Mouse (Mus musculus) monocyte, adult 2 months (primary cell): Measurements from ENCODE around the gene Slc15a1.

Experiments used
- DNase-seq, 2 experiments: peaks; one replicate each; pipeline ENCODE4 v3.0.0; 2022; ENCODE audit warnings: low spot score in 2 of 2, low read depth in 1 of 2

Gene Slc15a1

DNA sequence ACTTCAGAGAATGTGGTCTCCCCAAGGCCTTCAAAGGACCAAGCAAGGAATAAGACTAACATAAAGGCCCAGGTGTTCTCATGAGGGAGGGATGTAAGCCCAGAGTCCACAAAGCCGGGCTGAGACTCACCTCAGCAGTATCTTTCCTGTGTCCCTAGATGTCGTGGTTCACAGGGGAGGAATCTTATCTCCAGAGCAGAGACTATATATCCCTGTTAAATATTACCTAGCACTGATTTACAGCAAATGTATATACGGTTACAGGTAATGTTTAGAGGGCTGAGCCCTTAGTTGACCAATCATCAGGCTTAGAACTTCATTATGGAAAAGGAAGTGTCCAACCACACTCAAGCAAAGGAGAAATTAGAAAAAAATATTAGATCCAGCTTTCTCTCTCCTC lies 11.3 kb downstream of the Slc15a1 start:
- DNase-seq, result no peak

DNA sequence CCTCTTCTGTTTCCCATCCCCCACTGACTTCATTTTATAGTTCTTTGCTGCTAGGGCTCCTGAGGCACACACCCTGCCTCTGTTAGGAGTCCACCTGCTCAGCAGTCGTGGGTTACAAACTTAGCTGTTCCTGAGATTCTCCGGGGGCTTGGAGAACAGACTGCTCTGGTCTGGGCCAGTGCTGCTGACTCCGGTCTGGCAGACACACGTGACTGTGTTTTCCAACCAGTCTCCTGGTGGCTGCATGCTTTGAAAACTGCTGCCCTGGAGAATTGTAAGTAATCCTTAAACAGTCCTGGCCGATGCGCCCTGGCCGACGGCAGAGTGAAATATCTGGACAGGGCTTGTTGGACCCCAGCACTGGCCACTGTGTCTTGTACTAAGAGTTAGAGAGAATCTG lies 12.7 kb downstream of the Slc15a1 start:
- DNase-seq, result no peak

DNA sequence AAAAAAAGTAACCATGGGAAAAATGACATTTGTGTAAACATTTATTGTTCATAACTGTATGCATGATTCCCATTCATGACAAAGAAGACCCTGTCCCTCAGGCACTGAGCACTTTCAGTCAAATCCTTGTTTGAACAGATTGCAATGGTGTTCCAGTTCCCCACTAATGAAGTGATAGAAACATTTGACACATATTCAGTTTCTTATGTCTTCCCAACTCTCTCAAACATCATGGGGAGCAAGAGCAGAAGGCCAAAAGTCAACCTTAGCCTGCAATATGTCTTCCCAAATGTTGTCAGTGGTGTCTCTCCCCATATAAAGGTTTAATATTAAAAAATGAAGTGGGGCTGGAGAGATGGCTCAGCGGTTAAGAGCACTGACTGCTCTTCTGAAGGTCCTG lies 19.3 kb downstream of the Slc15a1 start:
- DNase-seq, result no peak

DNA sequence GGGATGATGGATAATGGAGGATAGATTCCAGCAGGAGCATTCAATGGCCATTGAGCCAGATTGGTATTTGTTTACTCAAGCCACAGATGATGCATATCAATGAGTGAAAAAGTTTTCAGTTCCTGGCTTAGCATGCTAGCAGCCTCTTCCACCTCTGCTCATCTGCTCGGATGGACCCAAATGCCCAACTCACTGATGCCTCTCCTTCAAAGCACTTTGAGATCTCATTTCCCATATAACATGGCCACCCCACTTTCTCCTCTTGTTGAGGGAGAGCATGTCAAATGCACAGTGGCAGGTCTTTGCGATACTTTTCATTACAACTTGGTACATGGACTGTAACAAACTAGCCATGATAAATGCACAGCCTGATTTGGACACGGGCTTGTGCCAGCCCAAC lies 20.6 kb downstream of the Slc15a1 start:
- DNase-seq, result no peak

DNA sequence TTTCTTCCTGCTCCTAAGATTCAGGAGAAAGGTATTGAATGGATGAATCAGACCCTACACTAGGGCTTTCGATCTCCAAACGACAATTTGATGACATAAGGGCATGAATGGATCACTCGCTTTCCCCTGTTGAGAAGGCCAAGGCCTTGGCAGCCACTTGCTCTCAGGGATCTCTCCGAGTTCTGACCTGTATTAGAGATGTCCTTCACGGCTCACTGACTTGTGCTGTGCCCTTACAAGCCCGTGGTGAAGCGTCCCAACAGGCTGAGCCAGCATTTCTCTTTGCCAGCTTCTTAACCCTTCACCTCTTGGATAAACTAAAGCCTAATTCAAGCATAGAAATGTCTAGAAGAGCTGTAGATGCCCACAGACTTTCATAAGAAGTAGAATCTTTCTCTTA lies 22.9 kb downstream of the Slc15a1 start:
- DNase-seq, result no peak

DNA sequence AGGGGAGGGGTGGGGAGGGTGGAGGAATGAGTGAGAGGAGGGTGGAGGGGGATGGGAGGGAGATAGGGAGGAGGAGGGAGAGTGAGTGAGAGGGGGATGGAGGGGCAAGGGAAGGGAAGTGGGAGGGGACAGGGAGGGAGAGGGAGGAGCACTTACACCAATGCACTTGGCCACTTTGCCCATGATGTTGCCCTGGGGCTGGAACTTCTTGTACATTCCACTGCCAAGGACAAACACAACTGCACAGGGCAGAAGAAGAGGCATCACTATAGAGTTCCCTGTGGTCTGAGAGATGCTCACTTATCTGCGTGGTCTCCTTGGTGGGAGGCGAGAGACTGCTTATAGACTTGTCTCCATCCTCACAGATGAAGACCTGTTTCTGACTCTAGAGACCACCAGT lies 23.5 kb downstream of the Slc15a1 start:
- no peak for DNase-seq

DNA sequence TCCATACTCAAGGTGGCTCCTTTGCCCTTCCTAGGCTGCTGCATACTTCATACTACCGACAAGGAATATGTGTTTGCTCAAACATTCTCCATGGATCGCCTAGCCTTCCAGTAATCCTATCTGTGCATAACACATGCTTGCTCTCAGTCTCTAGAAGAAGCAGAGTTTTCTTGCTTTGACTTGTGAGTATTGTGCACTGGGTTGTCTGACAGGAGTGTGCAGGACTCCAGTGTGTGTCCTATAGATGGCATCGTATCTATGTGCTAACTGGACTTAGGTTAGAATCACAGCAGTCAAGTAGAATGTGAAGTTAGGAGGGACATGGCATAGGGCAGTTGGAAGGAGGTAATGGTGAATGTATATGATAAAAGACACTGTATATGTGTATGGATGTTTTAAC lies 26.0 kb downstream of the Slc15a1 start:
- DNase-seq, result no peak

DNA sequence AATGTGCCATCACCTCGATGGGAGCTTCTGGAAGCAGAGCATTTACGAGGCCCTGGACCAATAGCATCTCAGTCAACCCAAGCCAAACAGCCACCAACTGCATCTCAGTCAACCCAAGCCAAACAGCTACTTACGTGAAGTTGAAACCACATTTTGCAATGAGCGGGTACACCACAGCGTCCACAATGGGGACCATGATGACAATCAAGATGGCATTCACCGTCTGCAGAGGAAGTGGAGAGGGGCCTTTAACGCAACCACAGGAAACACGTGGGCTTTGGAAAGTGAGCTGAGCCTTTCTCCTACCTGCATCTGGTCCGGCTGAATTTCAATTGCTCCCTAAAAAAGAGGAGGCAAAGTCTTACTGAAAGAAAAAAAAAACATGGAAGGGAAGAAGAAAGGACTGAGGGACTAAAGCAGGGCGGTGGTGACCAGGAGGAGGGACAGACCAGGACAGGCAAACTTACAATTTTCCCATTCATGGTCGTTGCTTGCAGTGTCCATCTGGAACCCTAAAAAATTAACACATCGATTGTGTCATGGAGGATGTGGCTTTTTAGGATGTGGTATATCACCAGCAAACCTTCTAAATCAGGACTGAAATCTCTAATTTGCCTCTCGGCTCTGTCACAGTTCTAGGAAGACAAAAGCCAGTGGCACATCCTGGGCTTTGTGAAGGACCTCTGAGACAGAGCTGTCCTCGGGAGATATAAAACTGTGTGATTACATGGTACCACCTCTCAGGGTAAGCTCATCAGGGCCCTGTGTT lies 26.9 kb downstream of the Slc15a1 start:
- no peak for DNase-seq

DNA sequence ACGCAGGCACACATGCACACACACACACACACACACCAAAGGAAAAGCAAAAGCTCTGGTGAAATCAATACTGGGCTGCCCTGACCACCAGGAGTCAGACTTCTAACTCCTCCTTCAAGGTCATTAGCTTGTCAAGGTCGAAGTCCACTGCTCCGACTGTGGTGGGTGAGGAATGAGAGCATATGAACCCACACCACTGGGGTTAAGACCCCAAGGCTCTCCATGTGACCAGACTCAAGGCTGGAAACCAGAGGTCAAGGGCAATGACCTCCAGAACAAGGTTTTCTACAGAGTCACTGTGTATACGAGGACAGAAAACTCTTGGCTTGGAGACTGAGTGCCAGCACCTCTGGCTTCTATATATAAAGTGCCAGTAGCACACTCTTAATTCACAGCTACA lies 31.2 kb downstream of the Slc15a1 start:
- DNase-seq, result no peak

DNA sequence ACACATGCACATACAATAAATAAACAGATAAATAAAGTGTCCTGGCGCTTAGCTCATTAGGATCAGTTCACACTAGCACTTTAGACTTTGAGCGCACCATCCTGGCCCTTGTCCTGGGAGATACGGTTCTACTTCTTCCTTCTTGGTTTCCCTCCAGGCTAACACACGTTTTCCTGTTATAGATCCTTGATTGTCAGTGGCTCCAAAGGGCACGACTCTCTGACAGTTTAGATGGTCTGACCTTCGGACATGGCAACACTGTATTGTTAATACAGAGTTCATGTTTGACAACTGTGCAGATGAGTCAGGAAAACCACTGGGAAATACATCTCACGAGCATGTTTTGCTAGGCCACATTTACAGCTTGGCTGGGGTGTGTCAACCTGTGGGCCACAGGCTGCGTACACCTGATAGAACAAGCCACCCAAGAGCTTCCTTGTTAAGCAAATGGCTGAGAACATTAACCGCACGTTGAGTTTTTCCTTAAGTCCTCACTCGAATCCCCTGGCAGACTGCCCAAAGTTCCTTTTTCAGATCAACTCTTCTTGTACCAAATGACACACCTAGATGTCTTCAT lies 33.4 kb downstream of the Slc15a1 start:
- no peak for DNase-seq

DNA sequence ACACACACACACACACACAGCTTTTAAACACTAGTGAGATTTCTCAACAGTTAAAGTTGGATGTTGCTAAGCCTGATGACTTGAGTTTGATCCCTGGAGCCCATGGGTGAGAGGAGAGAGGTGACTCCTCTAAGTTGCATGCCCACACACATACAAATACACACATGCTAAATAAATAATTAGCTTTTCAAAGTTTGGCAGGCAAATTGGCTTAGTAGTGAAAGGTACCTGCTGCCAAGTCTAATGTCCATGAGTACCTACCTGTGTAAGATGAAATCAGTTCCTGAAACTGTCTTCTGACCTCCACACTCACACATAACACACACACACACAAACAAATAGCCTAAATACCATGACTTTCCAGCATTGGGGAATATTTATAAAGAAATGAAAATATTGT lies 35.5 kb downstream of the Slc15a1 start:
- DNase-seq, result no peak

DNA sequence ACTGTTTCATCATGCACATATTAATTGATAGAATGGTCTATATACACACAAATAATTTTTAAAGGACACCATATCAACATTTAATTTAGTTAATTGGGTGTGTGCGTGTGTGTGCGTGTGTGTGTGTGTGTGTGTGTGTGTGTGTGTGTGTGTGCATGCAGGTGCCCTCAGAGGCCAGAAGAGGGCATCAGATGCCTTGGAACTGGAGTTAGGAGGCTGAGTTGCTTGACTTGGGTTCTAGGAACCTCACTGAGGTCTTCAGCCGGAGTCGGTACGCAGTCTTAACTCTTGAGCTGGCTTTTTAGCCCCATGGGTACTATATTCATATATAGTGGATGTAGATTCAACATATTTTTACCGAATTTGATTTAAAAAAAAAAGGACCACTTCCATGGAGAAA lies 37.4 kb downstream of the Slc15a1 start:
- no peak for DNase-seq

DNA sequence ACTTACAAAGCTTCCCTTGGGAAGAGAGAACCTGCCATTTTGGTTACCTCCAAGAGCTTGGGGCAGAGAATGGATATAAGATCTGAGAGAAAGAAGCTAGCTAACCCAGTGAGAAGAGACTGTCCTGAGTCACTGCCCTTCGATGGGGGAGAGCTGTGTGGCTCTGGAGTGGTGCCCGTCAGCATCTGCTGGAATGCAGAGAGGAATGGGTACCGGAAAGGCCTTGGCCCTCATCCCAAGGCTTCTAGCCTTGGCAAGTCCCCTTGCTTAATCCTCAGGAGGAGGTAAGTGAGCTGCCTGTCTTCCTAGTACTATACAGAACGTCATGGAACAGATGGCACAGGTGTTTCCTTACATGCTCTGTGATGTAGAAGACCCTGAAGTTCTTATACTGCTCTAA lies 38.6 kb downstream of the Slc15a1 start:
- no peak for DNase-seq

DNA sequence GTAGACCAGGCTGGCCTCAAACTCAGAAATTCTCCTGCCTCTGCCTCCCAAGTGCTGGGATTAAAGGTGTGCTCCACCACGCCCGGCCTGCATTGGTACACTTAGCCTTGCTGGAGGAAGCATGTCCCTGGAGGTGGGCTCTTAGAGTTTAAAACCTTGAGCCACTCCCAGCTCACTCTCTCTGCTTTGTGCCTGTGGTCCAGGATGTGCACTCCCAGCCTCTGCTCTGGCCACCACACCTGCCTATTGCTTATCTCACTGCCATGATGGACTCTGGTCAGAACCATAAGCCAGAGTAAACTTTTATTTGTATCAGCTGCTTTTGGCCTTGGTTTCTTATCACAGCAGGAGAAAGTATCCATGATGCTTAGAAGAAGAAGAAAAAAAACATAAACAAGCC lies 40.7 kb downstream of the Slc15a1 start:
- no peak for DNase-seq

DNA sequence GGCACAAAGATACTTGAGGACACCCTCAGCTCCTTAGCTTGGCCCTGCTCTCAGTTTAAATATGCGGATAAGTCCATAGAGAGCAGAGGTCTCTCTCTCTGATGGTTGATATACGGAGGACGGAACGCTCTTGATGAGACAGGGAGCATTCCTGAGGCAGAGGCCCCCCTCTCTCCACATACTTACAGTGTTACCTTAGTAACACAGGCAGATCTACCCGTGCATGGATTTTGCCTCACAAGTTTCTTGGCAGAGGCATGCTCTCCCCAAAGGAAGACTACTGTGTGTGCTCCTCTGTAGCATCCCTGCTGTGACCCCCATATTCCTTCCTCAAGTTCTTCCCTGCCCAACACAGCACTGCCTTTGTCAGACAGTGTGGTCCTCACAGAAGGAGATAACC lies 42.3 kb downstream of the Slc15a1 start:
- no peak for DNase-seq

DNA sequence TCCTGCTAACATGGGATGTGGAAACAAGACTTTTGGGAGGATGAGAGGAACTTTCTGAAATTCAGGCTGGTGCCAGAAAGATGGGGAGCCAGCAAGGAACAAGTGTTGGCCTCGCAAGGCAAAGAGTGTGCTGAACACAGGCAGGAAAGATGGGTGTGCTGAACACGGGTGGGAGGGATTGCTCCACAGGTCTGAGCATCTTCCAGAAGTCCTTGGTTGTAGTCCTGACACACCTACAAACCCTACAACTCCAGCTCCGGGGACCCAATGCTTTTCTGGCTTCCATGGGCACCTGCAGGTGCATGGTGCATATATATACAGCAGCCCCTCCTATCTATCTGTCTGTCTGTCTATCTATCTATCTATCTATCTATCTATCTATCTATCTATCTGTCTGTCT lies 44.1 kb downstream of the Slc15a1 start:
- no peak for DNase-seq

DNA sequence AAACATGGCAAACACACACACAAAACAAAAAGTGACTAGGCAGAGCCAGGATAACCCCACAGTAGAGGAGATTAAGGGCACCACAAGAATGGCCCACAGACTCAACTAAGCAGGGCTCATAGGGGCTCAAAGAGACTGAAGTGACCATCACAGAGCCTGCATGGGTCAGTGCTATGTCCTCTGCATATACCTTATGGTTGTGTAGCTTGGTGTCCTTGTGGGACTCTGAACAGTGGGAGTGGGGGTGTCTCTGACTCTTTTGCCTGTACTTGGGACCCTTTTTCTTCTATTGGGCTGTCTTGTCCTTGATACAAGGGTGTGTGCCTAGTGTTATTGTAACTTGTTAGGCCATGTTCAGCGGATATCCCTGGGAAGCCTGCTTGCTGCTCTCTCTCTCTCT lies 46.5 kb downstream of the Slc15a1 start:
- no peak for DNase-seq

DNA sequence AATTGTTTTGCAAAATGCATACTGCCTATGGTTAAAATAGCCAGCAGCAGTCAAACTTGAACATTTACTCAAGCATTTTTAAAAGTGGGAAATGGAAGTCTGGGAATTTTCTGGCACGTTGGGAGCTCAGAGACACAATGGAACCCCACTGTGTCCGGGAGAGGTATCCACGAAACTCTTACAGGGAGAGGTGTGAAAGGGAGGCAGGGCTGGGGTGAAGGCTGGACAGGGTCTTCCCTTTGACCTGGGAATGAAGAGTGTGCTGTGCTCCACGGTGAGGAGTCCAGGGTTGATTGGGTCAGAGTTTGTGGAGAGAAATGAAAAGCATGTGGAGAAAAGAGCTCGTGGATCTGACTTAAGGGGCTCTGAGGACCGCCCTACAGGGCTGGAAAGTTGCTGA lies 47.5 kb downstream of the Slc15a1 start:
- DNase-seq, result no peak

DNA sequence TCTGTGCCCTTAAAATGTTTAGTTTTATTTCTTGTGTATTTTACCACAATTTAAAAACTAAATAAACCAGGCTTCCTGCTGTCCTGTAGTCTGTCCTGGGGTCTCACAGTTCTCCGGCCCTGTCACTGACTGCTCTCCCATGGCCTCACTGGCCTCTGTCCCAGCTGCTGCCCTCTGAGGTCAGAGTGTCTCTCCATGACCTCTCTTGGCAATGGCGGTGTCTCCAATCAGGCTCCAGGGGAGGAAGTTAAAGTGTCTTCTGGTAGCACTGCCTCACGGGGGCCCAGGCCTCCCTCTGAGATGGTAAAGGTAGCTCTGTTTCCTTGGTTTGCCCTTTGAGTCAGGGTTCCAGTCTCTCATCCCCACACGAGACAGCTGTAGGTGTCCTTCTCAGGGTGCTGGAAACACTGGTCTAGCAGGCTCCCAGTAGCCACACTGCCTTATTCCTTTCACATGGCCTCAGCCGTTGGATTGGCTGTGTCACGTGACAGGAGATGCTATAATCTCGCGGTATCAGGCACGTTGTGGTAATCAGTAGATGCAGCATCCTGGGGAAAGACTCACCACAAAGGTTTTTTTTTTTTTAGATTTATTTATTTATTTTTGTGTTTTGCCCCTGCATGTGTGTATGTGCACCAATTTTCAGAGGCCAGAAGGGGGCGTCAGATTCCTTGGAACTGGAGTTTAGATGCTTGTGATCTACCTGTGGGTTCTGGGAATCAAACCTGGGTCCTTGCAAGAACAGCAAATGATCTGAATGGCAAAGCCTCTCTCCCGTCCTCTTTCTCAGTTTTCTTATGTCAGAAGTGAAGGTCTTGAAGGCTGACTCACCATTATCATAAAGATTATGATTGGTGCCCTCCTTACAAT lies 48.4 kb downstream of the Slc15a1 start:
- DNase-seq, result no peak

DNA sequence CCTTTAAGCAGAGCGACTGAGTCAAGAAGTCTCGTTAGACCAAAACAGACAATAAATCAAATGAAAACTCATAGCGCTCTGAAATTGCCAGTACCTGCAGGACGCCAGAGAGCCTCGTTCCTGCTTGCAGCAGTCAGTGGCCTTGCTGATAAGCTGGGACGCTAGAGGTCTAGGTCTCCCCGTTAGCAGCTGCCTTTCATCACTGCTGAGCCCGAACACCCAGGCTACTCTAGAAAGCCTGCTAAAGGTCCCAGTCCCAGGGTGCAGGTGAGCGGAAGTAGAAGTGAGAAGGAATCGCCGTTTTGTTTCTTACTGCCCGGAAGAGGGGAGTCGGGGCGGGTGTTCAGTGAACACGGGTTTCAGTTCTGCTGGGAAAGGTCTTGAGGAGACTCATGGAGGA lies 49.1 kb downstream of the Slc15a1 start:
- no peak for DNase-seq

DNA sequence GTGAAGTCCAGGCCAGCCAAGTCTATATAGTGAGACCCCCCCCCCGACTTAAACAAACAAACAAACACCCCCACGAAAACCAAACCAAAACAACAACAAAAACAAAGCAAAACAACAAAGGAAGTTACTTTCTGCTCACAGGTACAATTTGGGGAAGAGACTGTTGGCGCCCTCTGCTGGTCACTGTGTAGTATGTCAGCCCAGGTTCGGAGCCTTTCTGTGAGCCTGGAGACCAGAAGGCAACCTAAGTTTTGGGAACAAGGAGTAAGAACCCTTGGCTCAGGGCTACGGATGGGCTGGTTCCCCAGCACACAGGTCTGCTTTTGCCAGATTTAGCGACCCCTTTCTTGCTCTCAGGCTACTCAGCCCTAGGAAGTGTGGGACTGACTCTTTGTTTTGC lies 49.5 kb downstream of the Slc15a1 start:
- DNase-seq, result peak in 1 of 2 experiments; percentile 27

DNA sequence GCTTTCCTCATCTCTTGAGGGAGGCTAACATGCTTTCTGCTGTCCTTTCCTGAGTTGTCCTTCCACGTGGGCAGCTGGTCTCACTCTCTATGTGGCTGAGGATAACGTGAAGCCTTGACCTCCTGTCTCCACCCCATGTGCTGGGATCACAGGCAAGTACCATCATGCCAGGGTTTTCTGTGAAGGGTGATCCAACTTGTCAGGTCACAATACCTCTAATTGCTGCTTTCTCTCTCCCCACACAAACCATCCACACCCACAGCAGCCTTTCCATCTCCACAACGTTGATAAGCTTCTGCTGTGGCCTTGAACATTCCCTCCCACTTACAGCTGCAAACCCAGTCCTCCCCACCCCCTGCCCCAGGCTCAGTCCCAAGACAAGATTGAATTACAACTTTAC lies 51.9 kb downstream of the Slc15a1 start:
- DNase-seq, result no peak
